Mouse (Mus musculus) left cerebral cortex, adult 2 months (tissue): ENCODE results near the gene Dimt1. TPM values are rescaled to one million over a fixed set of nuclear protein-coding genes. Genes with fewer than 3 reads are reported as not detected.
"Not testable (repeated sequence)": the region's sequence is repeated elsewhere in the genome, so short reads cannot be mapped to it uniquely, and the experiment has no call there.

Experiments
- DNase-seq, 2 experiments: peaks; one replicate each; pipeline ENCODE4 v3.0.0; 2021 to 2022; ENCODE audit warnings: low spot score in 2 of 2, mixed read lengths in 1 of 2; ENCODE audit errors: extremely low spot score in 1 of 2
- H3K27ac ChIP-seq: fragments of 200-600 bp; 2 replicates; pipeline ENCODE4 v1.8.1; 2022
- H3K4me3 ChIP-seq: fragments of 200-600 bp; 2 replicates; pipeline ENCODE4 v1.8.1; 2022
- CTCF ChIP-seq: fragments of 200-600 bp; IDR thresholded peaks from 2 replicates; pipeline ENCODE4 v1.8.1; 2022; ENCODE audit warnings: antibody characterized with exemption, mild to moderate bottlenecking, moderate library complexity
- intact Hi-C: fragments of 180-260 bp; cut with DNase I; formaldehyde crosslinking; loops from one replicate; pipeline ENCODE4 v1.15.1; 2025
- total RNA-seq, 2 experiments: library from RNA; stranded (reverse); gene quantifications; 2 replicates each; pipeline ENCODE4 v1.2.3; 2021

Dimt1 gene
- total RNA-seq, 2 experiments from 2014 or later: 21.0 to 23.1 TPM

DNA sequence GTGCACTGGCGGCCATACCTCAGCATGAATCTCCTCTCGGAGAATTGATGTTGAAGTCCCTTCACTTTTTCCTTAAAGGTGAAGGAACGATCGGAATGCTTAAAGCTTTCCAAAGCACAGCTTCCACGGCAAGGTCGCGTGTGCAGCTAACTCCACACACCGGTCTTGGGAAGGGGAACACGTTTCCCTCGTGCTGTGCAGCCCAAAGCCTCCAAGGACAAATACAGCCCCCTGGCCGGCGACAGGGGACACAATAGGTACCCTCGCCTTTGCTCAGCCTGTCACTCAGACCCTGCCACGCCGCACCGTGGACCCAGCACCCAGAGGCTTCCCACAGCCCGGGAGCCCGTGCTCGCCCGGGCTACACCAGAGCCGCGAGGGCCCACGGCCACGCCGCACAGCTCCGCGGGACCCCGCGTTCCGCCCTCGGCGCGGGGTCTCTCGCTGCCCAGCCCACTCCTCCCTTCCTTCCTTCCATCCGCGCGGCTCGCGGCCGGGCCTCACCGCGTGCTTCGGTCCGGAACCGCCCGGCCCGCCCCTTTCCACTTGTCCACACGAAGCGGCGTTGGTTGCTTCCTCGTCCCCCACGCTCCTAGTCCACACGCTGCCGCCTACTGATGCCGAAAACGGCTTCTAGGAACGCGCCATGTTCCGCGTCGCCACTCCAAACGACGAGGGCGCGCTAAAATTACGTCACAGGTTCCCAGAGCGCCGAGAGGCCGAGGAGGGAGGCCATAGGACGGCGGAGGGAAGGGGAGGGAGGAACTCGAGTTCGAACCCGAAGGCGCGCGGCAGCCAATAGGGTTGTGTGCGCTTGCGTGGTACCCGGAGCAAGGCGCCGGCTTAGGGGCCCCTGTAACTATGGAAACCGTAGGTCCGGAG, 10.4 kb upstream of the Dimt1 start, which contains the start of gene Ipo11:
Gene Ipo11 (minus strand): TSS at position 703 of the 882 bp plus-strand sequence.
- intact Hi-C loops: no loop called here
- no peak for TF ChIP-seq CTCF
- Histone ChIP-seq H3K4me3 (peak within 1 kb of the TSS; percentile 95), H3K27ac (peak within 1 kb of the TSS; percentile 83)
- peak; percentile 92 for DNase-seq

DNA sequence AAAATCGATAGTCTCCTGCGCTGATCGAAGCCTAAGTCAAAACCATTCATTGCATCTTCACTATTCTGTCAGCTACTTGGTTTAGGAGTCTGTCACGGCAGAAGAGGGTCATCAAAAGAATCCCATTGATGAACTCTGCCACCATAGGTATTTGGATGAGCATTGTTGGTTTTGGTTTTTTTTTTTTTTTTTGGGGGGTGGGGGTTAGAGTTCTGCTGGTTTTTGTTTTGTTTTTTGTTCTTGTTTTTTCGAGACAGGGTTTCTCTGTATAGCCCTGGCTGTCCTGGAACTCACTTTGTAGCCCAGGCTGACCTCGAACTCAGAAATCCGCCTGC, 9.8 kb upstream of the Dimt1 start:
- DNase-seq: no peak
- Histone ChIP-seq H3K4me3 (peak overlapping the region; percentile 95), H3K27ac (no peak overlapping the region)
- intact Hi-C loops: no loop called here
- TF ChIP-seq CTCF: no peak

DNA sequence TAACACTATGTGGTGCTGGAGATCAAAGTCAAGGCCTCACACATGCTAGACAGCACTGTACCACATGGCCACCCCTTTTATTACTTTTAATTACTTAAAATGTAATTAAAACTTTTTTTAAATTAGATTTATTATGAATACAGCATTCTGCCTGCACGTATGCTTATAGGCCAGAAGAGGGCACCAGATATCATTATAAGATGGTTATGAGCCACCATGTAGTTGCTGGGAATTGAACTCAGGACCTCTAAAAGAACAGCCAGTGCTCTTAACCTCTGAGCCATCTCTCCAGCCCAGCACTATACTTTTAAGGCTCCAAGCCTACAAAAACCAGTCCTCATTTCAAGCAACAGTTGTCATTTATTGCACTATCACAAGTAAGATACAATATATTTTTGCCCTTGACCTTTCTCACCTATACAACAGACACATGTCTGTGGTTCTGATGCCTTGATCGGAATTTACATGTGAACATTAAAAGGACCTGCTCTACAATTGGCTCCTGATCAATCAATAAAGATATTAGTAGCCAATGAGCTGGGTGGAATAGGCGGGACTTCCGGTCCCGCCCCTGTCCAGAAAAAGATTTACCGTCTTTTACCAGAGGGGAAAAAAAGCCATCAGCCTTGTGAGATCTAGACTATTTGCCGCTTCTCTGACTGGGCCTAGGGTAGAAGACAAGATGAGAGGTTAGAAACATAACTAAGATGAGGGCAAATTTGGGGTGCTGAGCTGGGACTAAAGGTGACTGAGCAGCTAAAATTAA, 5.5 kb upstream of the Dimt1 start:
- peak; percentile 22; the same call in 1 of the 2 replicates for TF ChIP-seq CTCF
- intact Hi-C loops: no loop called here
- Histone ChIP-seq H3K27ac (no peak overlapping the region), H3K4me3 (no peak overlapping the region)
- no peak for DNase-seq

DNA sequence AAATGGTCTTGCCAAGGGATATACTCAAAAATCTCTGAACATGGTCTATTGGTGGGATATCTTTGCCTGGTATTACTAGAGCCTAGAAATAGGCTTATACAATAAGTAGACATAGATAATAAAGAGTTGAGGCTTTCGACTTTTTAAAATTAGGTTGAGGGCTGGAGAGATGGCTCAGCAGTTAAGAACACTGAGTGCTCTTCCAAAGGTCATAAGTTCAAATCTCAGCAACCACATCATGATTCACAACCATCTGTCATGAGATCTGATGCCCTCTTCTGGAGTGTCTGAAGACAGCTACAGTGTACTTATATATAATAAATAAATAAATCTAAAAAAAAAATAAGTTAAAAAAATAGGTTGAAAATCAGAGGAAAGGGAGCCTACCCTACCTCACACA, 4.2 kb upstream of the Dimt1 start:
- no peak for DNase-seq
- no peak overlapping the region for H3K4me3 ChIP-seq
- TF ChIP-seq CTCF: no peak
- intact Hi-C loops: no loop called here
- no peak overlapping the region for H3K27ac ChIP-seq

DNA sequence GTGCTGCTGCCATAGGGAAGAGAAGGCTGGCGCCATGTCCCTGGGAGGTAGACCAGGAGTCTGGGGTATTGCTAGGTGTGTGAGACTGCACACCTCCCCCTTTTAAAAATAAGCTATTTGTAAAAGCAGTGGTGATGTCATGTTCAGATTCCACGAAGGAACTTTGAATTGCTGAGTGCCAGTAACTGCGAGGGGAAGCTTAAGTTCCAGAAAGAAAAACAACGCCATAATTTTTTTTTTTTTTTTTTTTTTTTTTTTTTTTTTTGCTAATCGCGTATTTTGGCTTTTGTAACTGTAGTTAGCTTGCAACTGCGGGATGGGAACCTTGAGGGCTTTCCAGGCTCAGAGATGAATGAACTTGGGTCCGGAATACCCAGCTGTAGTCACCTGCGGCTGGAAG, 1.4 kb upstream of the Dimt1 start:
- intact Hi-C loops: loop anchor here (5.0 kb wide), 2 partner anchors 77 to 157 kb away; partner anchors contain the start of gene Kif2a
- Histone ChIP-seq H3K27ac (no peak overlapping the region), H3K4me3 (no peak overlapping the region)
- TF ChIP-seq CTCF: no peak
- no peak for DNase-seq

DNA sequence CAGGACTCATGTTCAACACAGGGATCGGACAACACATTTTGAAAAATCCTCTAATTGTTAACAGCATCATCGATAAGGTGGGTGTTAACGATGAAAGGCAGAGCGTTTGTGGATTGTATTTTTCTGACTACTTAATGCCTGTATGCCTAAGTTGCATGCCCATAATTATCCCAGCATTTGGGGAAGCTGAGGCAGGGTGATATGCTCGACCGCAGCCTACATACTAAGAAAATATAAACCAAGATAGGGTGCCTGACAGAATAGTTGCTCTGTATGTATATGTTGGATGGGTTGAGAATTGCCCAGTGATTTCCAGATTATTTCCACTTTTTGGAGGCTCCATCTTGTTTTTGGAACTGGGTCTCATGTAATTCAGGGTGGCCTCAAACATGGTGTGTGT, 656 bp downstream of the Dimt1 start:
- no peak for TF ChIP-seq CTCF
- H3K27ac ChIP-seq: peak overlapping the region; percentile 81
- peak overlapping the region; percentile 93 for H3K4me3 ChIP-seq
- no peak for DNase-seq
- intact Hi-C loops: loop anchor here (5.0 kb wide), 2 partner anchors 75 to 155 kb away; partner anchors contain the start of gene Kif2a

DNA sequence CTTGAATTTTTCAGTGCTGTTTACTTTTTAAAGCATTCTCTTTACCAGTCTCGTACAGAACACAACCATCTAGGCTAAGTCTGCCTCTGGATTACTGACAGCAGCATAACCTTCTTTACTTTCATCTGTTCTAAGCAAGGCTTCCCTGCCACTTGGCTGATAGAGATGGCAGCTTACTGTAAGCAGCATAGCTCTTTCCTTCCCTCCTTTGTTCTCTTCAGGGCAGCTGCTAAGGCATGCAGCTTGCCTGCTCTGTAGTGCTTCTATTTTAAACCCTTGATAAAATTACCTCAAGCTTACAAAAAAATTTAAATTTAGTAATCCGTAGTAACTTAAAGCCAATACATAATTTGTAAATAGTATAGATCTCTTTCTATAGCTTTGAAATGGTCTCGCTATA, 8.0 kb downstream of the Dimt1 start:
- intact Hi-C loops: no loop called here
- TF ChIP-seq CTCF: no peak
- Histone ChIP-seq H3K4me3 (no peak overlapping the region), H3K27ac (no peak overlapping the region)
- no peak for DNase-seq

DNA sequence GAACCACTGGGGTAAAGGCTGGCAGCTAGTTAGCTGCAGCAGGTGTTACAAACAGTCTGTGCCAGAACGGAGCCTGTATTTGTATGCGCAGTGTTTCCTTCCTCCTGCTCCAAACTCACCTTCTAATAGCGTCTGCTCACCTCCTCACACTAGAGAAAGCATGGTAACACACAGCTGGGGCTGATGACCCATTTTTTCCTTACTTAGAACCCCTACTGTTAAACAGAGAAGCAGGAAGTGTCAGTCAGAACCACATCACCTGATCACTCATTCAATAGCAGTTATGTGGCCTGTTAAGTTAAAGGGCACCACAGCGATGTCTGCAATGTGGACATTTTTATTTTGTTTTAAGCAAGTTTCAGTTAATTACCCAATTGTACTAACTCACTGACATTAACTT, 10.6 kb downstream of the Dimt1 start:
- no peak for DNase-seq
- no peak overlapping the region for H3K4me3 ChIP-seq
- H3K27ac ChIP-seq: no peak overlapping the region
- no peak for TF ChIP-seq CTCF
- intact Hi-C loops: no loop called here

DNA sequence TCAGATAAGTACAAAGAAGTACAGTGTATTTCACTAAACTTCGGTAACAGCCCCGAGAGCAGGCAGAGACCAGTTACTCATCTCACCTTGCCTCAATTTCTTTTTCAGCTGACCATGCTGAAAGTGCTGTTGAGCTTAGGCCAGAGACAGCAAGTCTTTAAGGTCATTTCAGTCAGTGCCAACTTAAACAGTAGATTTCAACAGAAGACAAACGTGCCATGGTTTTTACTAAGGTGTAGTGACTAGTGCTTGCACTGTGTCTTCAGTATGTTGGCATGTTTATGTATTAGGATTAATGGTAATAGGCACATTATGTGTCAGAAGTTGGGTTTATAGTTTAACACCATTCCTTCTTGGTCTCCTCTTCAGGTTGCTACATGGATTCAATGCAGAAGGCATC, 11.4 kb downstream of the Dimt1 start:
- no peak for TF ChIP-seq CTCF
- Histone ChIP-seq H3K27ac (no peak overlapping the region), H3K4me3 (no peak overlapping the region)
- intact Hi-C loops: no loop called here
- no peak for DNase-seq

DNA sequence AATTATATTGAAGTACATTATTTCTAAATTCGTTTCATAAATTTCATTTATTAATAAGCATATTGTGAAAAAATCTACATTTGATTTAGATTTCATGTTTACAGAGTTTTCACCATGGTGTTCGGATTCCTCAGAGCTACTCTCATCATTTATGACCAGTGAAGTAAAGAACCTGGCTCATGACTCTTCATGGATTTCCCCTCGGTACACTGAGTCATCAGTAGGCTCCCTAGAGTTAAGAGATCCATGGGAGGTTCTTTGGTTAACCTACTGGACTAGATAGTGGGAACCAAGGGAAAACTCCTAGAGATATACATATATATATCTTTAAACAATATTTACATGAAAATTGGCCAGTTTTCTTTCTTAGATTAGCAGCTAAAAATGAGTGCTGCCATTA, 13.6 kb downstream of the Dimt1 start:
- TF ChIP-seq CTCF: no peak
- Histone ChIP-seq H3K27ac (no peak overlapping the region), H3K4me3 (no peak overlapping the region)
- DNase-seq: no peak
- intact Hi-C loops: no loop called here

DNA sequence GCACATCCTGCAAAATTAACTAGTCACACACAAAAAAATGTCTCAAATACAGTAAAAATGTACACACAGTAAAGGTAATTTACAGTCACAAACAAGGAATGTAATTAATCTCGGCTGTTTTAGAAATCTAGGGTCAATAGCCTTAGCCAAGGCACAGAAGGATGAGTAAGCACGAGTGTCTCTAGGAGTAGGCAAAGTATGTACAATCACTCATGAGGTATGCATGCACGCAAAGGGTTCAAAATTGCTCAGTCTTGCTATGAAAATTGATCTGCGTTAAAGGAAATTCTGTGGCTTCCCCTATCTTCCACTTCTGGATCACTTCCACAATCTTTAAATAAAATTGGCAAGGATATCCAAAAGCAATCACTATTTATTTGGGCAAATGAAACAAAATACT, 14.6 kb downstream of the Dimt1 start:
- no peak overlapping the region for H3K4me3 ChIP-seq
- TF ChIP-seq CTCF: no peak
- intact Hi-C loops: no loop called here
- H3K27ac ChIP-seq: no peak overlapping the region
- no peak for DNase-seq

DNA sequence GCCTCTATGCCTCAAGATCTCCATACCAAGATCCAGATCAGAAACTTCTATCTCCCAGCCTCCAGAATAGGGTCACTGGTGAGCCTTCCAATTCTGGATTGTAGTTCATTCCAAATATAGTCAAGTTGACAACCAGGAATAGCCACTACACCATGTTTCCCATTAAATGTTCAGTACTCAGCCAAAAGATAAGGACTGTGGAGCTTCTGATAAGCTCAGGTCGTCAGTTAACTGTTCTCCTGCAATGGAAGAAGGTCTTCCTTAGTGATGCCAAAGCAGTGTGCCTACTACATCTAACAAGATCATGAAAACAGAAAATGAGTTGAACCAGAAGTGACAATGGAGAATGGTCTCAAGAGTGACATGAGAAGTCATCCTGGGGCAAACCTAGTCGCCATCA, 50.0 kb downstream of the Dimt1 start:
- H3K4me3 ChIP-seq: no peak overlapping the region
- no peak overlapping the region for H3K27ac ChIP-seq
- intact Hi-C loops: no loop called here
- TF ChIP-seq CTCF: no peak
- no peak for DNase-seq

DNA sequence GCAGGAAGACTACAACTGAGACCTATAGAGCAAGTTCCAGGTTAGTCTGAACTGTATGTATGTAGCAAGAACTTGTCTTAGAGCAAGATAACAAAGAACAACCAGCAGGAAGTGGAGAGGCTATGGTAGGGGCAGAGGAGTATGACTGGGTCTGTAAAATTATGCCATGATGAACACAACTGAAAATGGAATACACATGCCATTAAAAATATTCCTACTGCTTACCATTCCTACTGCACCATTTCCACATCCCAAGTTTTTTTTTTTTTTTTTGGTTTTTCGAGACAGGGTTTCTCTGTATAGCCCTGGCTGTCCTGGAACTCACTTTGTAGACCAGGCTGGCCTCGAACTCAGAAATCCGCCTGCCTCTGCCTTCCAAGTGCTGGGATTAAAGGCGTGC, 50.6 kb downstream of the Dimt1 start:
- H3K4me3 ChIP-seq, H3K27ac ChIP-seq, intact Hi-C loops, DNase-seq: not testable (repeated sequence)
